Mouse (Mus musculus) MEL (cell line): ENCODE data around the gene Ube2d3. TPM values are rescaled to one million over a fixed set of nuclear protein-coding genes. Genes with fewer than 3 reads are reported as not detected.
"Not testable (repeated sequence)": the region's sequence is repeated elsewhere in the genome, so short reads cannot be mapped to it uniquely, and the experiment has no call there.

Experiments
- DNase-seq: peaks from one replicate; pipeline ENCODE4 v3.0.0; 2011; ENCODE audit warnings: low read depth, low spot score
- H3K27ac ChIP-seq: 2 replicates; pipeline ENCODE4 v1.5.1; 2012; ENCODE audit warnings: low read depth, mild to moderate bottlenecking, control low read depth, low read length, moderate library complexity; ENCODE audit not compliant: control insufficient read depth
- H3K27me3 ChIP-seq, 2 experiments: fragments of 150-350 bp in 1 of 2; sonication (generic) in 1 of 2; 2 replicates each; pipeline ENCODE4 v1.6.1; 2012; ENCODE audit warnings: low read length in 2 of 2, mild to moderate bottlenecking in 2 of 2, improper control_type of control experiment in 1 of 2, moderate library complexity in 1 of 2; ENCODE audit not compliant: insufficient read depth in 2 of 2, control insufficient read depth in 1 of 2
- H3K36me3 ChIP-seq, 2 experiments: 2 replicates each; pipeline ENCODE4 v1.6.1; 2012 to 2014; ENCODE audit warnings: low read length in 2 of 2, improper control_type of control experiment in 1 of 2, inconsistent platforms in 1 of 2, mild to moderate bottlenecking in 1 of 2; ENCODE audit not compliant: insufficient read depth in 2 of 2, control insufficient read depth in 1 of 2
- H3K4me1 ChIP-seq, 2 experiments: fragments of 150-350 bp in 1 of 2; sonication (generic) in 1 of 2; 2 replicates each; pipeline ENCODE4 v1.6.1; 2012; ENCODE audit warnings: low read length in 2 of 2, improper control_type of control experiment in 1 of 2, mild to moderate bottlenecking in 1 of 2; ENCODE audit not compliant: insufficient read depth in 2 of 2, control insufficient read depth in 1 of 2
- H3K4me3 ChIP-seq, 2 experiments: fragments of 150-350 bp in 1 of 2; sonication (generic) in 1 of 2; 2 replicates each; pipeline ENCODE4 v1.5.1; 2012; ENCODE audit warnings: low read depth in 2 of 2, low read length in 2 of 2, mild to moderate bottlenecking in 2 of 2, moderate library complexity in 2 of 2, control low read depth in 1 of 2, improper control_type of control experiment in 1 of 2; ENCODE audit not compliant: control insufficient read depth in 1 of 2, insufficient read depth in 1 of 2
- H3K79me2 ChIP-seq: 2 replicates; pipeline ENCODE4 v1.6.1; 2012; ENCODE audit warnings: mild to moderate bottlenecking, low read length, moderate library complexity; ENCODE audit not compliant: control insufficient read depth, poor library complexity, insufficient read depth
- H3K9ac ChIP-seq: 2 replicates; pipeline ENCODE4 v1.6.1; 2012; ENCODE audit warnings: low read depth, mild to moderate bottlenecking, control low read depth, low read length, moderate library complexity; ENCODE audit not compliant: control insufficient read depth, poor library complexity, severe bottlenecking
- H3K9me3 ChIP-seq: fragments of 150-350 bp; sonication (generic); replicated peaks from 2 replicates; pipeline ENCODE4 v1.6.1; 2012; ENCODE audit warnings: mild to moderate bottlenecking, low read length, improper control_type of control experiment, moderate library complexity; ENCODE audit not compliant: insufficient read depth
- BHLHE40 ChIP-seq: IDR thresholded peaks from 2 replicates; pipeline ENCODE4 v1.6.1; 2012; ENCODE audit warnings: low read depth, mild to moderate bottlenecking, inconsistent platforms, low read length, improper control_type of control experiment, borderline replicate concordance
- CHD1 ChIP-seq: IDR thresholded peaks from 2 replicates; pipeline ENCODE4 v1.6.1; 2012; ENCODE audit warnings: low read depth, mild to moderate bottlenecking, inconsistent platforms, low read length, improper control_type of control experiment
- CHD2 ChIP-seq: IDR thresholded peaks from 2 replicates; pipeline ENCODE4 v1.6.1; 2011; ENCODE audit warnings: low read length, improper control_type of control experiment
- CTCF ChIP-seq, 3 experiments: IDR thresholded peaks in 2 of 3; conservative IDR thresholded peaks in 1 of 3; 2 replicates each; pipeline ENCODE4 v1.5.1; 2011 to 2012; ENCODE audit warnings: low read length in 3 of 3, low read depth in 2 of 3, mild to moderate bottlenecking in 2 of 3, improper control_type of control experiment in 1 of 3, inconsistent platforms in 1 of 3, mixed read lengths in 1 of 3, moderate library complexity in 1 of 3; ENCODE audit not compliant: control insufficient read depth in 1 of 3, insufficient read depth in 1 of 3, poor library complexity in 1 of 3, severe bottlenecking in 1 of 3
- ELF1 ChIP-seq: IDR thresholded peaks from 2 replicates; pipeline ENCODE4 v1.6.1; 2014; ENCODE audit warnings: low read depth, mild to moderate bottlenecking, inconsistent platforms, low read length, improper control_type of control experiment, moderate library complexity
- ETS1 ChIP-seq: IDR thresholded peaks from 2 replicates; pipeline ENCODE4 v1.6.1; 2012; ENCODE audit warnings: low read depth, mild to moderate bottlenecking, inconsistent platforms, low read length, improper control_type of control experiment, moderate library complexity
- GABPA ChIP-seq: IDR thresholded peaks from 2 replicates; pipeline ENCODE4 v1.6.1; 2012; ENCODE audit warnings: low read depth, mild to moderate bottlenecking, inconsistent platforms, low read length, improper control_type of control experiment, moderate library complexity
- KAT2A ChIP-seq: conservative IDR thresholded peaks from 2 replicates; pipeline ENCODE4 v1.6.1; 2012; ENCODE audit warnings: low read depth, low read length, improper control_type of control experiment, inconsistent platforms
- MAFK ChIP-seq: IDR thresholded peaks from 2 replicates; pipeline ENCODE4 v1.6.1; 2011; ENCODE audit warnings: low read depth, mild to moderate bottlenecking, low read length, improper control_type of control experiment, borderline replicate concordance
- MAX ChIP-seq: IDR thresholded peaks from 2 replicates; pipeline ENCODE4 v1.6.1; 2011; ENCODE audit warnings: low read length, improper control_type of control experiment
- MAZ ChIP-seq: IDR thresholded peaks from 2 replicates; pipeline ENCODE4 v1.6.1; 2012; ENCODE audit warnings: low read depth, mild to moderate bottlenecking, inconsistent platforms, low read length, improper control_type of control experiment
- MXI1 ChIP-seq: IDR thresholded peaks from 2 replicates; pipeline ENCODE4 v1.6.1; 2011; ENCODE audit warnings: mild to moderate bottlenecking, low read depth, low read length, improper control_type of control experiment
- MYC ChIP-seq: IDR thresholded peaks from 2 replicates; pipeline ENCODE4 v1.6.1; 2011; ENCODE audit warnings: low read depth, mild to moderate bottlenecking, low read length, improper control_type of control experiment, moderate library complexity
- NRF1 ChIP-seq: IDR thresholded peaks from 2 replicates; pipeline ENCODE4 v1.6.1; 2014; ENCODE audit warnings: low read depth, mild to moderate bottlenecking, inconsistent platforms, low read length, improper control_type of control experiment, moderate library complexity; ENCODE audit not compliant: poor library complexity, insufficient read depth, severe bottlenecking
- POLR2AphosphoS5 ChIP-seq: IDR thresholded peaks from 2 replicates; pipeline ENCODE4 v1.6.1; 2012; ENCODE audit warnings: low read depth, borderline replicate concordance, mild to moderate bottlenecking, inconsistent platforms, low read length, moderate library complexity, mixed read lengths
- RAD21 ChIP-seq: IDR thresholded peaks from 2 replicates; pipeline ENCODE4 v1.6.1; 2011; ENCODE audit warnings: mild to moderate bottlenecking, low read depth, low read length, improper control_type of control experiment
- SIN3A ChIP-seq: IDR thresholded peaks from 2 replicates; pipeline ENCODE4 v1.6.1; 2012; ENCODE audit warnings: low read length, improper control_type of control experiment, inconsistent platforms
- SMC3 ChIP-seq: IDR thresholded peaks from 2 replicates; pipeline ENCODE4 v1.6.1; 2011; ENCODE audit warnings: low read depth, low read length, improper control_type of control experiment
- TAL1 ChIP-seq: IDR thresholded peaks from 2 replicates; pipeline ENCODE4 v1.6.1; 2012; ENCODE audit warnings: mild to moderate bottlenecking, inconsistent platforms, low read length, moderate library complexity, mixed read lengths
- TBP ChIP-seq: IDR thresholded peaks from 2 replicates; pipeline ENCODE4 v1.8.0; 2011; ENCODE audit warnings: low read depth, low read length, improper control_type of control experiment
- TCF12 ChIP-seq: IDR thresholded peaks from 2 replicates; pipeline ENCODE4 v1.6.1; 2014; ENCODE audit warnings: low read depth, mild to moderate bottlenecking, inconsistent platforms, low read length, improper control_type of control experiment, moderate library complexity
- UBTF ChIP-seq: IDR thresholded peaks from 2 replicates; pipeline ENCODE4 v1.6.1; 2012; ENCODE audit warnings: low read depth, mild to moderate bottlenecking, inconsistent platforms, low read length, improper control_type of control experiment, moderate library complexity, borderline replicate concordance; ENCODE audit not compliant: insufficient read depth
- USF2 ChIP-seq, 2 experiments: IDR thresholded peaks; 2 replicates each; pipeline ENCODE4 v1.6.1; 2011 to 2012; ENCODE audit warnings: improper control_type of control experiment in 2 of 2, low read length in 2 of 2, borderline replicate concordance in 1 of 2, inconsistent platforms in 1 of 2, low read depth in 1 of 2, mild to moderate bottlenecking in 1 of 2; ENCODE audit not compliant: insufficient read depth in 1 of 2
- ZC3H11A ChIP-seq: IDR thresholded peaks from 2 replicates; pipeline ENCODE4 v1.6.1; 2012; ENCODE audit warnings: low read depth, mild to moderate bottlenecking, inconsistent platforms, low read length, improper control_type of control experiment
- ZKSCAN1 ChIP-seq: IDR thresholded peaks from 2 replicates; pipeline ENCODE4 v1.6.1; 2012; ENCODE audit warnings: low read depth, mild to moderate bottlenecking, inconsistent platforms, low read length, improper control_type of control experiment, moderate library complexity
- ZNF384 ChIP-seq: IDR thresholded peaks from 2 replicates; pipeline ENCODE4 v1.6.1; 2012; ENCODE audit warnings: low read depth, mild to moderate bottlenecking, inconsistent platforms, low read length, improper control_type of control experiment
- polyA plus RNA-seq, 2 experiments: library from polyadenylated mRNA; stranded (reverse) in 1 of 2; unstranded in 1 of 2; fragments of >175 nt in 1 of 2; fragments of >200 nt in 1 of 2; gene quantifications; 2 replicates each; pipeline versions ENCODE4 v1.2.1 to v1.2.4; 2012; ENCODE audit warnings: low replicate concordance in 2 of 2, low read depth in 1 of 2; ENCODE audit not compliant: insufficient read length in 2 of 2, insufficient read depth in 1 of 2, missing spikeins in 1 of 2
- total RNA-seq: library from RNA; depleted of rRNA; stranded (reverse); fragments of 300-350 nt; gene quantifications from 2 replicates; pipeline ENCODE4 v1.2.3, GENCODE M21; 2012

Gene Ube2d3
- total and polyA plus RNA-seq, 3 experiments = 40.9 to 432 (median 340) TPM

DNA sequence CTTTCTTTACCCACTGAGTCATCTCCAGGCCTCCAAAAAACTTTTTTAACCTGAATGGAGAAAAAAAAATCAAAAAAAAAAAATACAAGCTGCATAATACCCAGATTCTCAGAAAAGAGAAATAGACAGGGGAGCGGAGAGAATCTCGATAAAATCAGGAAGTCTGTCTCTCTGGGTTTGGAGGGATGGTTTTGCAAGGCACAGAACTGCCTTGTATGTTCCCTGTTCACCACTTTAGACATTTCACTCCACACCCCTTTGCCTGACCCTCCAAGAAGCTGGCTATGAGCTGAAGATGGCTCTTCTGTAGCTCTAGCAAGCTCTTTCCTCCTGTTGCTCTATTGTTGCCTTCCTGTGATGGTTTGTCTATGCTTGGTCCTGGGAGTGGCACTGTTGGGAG, 39.0 kb downstream of the Ube2d3 start:
- no peak for DNase-seq
- Histone ChIP-seq H3K4me1 (no peaks in the 10 kb centered on the region), H3K4me3 (no peak overlapping the region)
- no peak for TF ChIP-seq USF2 (IDR thresholded peaks at IDR 0.05; ENCODE audit: borderline replicate concordance in 1 of 2, insufficient read depth in 1 of 2, low read depth in 1 of 2, low read length in 2 of 2)
- TF ChIP-seq SIN3A = no peak
- no peak for TF ChIP-seq RAD21
- TF ChIP-seq MYC = no peak
- no peak for TF ChIP-seq CHD2
- TF ChIP-seq TCF12 = no peak
- no peak for TF ChIP-seq POLR2AphosphoS5
- TF ChIP-seq ETS1 = no peak
- no peak for TF ChIP-seq NRF1
- no peak for TF ChIP-seq TBP
- no peak for TF ChIP-seq MAFK
- TF ChIP-seq SMC3 = no peak
- no peak for TF ChIP-seq BHLHE40
- no peak for TF ChIP-seq MAX
- TF ChIP-seq MXI1 = no peak
- no peak for TF ChIP-seq CHD1
- TF ChIP-seq ZKSCAN1 = no peak
- TF ChIP-seq, all 39 proteins: peak for 0
- no peaks in the 10 kb centered on the region for H3K27me3 ChIP-seq
- no peaks in the 10 kb centered on the region for H3K9me3 ChIP-seq
- no peaks in the 10 kb centered on the region for H3K36me3 ChIP-seq
- H3K27ac ChIP-seq = no peak overlapping the region
- H3K9ac ChIP-seq = no peak overlapping the region
- no peaks in the 10 kb centered on the region for H3K79me2 ChIP-seq

DNA sequence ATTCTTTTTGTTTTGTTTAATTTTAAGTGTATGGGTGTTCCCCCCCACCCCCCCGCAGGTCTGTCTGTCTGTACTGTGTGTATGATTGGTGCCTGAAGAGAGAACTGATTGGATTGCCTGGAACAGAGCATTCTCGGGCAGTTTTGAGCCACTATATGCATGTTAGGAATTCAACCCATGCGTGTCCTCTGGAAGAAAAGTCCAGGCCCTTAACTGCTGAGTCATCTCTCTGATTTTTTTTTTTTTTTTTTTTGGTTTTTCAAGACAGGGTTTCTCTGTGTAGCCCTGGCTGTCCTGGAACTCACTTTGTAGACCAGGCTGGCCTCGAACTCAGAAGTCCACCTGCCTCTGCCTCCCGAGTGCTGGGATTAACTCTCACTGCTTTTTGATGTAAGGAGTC, 41.1 kb downstream of the Ube2d3 start:
- not testable (repeated sequence) for H3K27ac ChIP-seq, H3K79me2 ChIP-seq, H3K4me3 ChIP-seq, H3K27me3 ChIP-seq, H3K36me3 ChIP-seq, H3K9ac ChIP-seq, H3K9me3 ChIP-seq, H3K4me1 ChIP-seq, DNase-seq

DNA sequence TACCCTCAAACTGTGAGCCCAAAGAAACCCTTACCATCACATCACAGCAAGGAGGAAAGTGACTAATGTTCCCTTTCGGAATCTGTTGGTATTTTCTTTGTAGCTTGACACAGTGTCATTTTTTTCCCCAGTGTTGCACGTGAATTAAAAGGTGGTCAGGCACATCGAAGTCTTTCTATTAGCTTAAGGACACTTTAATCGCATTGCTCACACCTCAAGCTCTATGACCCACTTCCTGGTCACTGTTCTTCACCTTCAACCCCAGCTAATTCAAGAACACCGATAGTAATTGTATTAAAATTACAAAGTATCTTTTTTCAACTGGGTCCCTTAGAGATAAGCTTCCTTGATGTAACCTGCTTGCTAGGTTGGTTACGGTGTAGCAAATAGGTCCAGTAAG, 42.8 kb downstream of the Ube2d3 start:
- H3K27me3 ChIP-seq = no peaks in the 10 kb centered on the region
- peaks cover 5 to 8% of the 10 kb centered on the region in 2 experiments; a peak in 3 of 4 replicates for H3K4me1 ChIP-seq
- H3K4me3 ChIP-seq = no peak overlapping the region
- no peak for DNase-seq
- peaks cover 0 to 4% of the 10 kb centered on the region in 2 experiments; a peak in 2 of 4 replicates for H3K36me3 ChIP-seq
- H3K9ac ChIP-seq = no peak overlapping the region
- H3K9me3 ChIP-seq = no peaks in the 10 kb centered on the region
- H3K79me2 ChIP-seq = peaks cover 3% of the 10 kb centered on the region; the same call in 1 of the 2 replicates
- H3K27ac ChIP-seq = no peak overlapping the region
- no peak for TF ChIP-seq ELF1
- no peak for TF ChIP-seq MAZ
- no peak for TF ChIP-seq UBTF
- TF ChIP-seq CHD2 = no peak
- no peak for TF ChIP-seq NRF1
- TF ChIP-seq ZNF384 = no peak
- TF ChIP-seq POLR2AphosphoS5 = no peak
- TF ChIP-seq MXI1 = no peak
- TF ChIP-seq ZKSCAN1 = no peak
- TF ChIP-seq TAL1 = no peak
- TF ChIP-seq KAT2A = no peak
- TF ChIP-seq USF2 (IDR thresholded peaks at IDR 0.05; ENCODE audit: borderline replicate concordance in 1 of 2, insufficient read depth in 1 of 2, low read depth in 1 of 2, low read length in 2 of 2) = no peak
- TF ChIP-seq SIN3A = no peak
- no peak for TF ChIP-seq CHD1
- TF ChIP-seq GABPA = no peak
- TF ChIP-seq CTCF (IDR thresholded peaks at IDR 0.05 in 2 of 3, conservative IDR thresholded peaks at IDR 0.05 in 1 of 3; ENCODE audit: control insufficient read depth in 1 of 3, insufficient read depth in 1 of 3, low read depth in 2 of 3, low read length in 3 of 3, poor library complexity in 1 of 3, severe bottlenecking in 1 of 3) = no peak
- TF ChIP-seq MYC = no peak
- TF ChIP-seq ZC3H11A = no peak
